ENCODE assay signal across 8 mouse cellular contexts in genomic region chr11:4001603-4002002, GRCm38 (mm10). TPM values are rescaled to one million over a fixed set of nuclear protein-coding genes. Genes with fewer than 3 reads are reported as not detected.
A peak's percentile ranks its signal among the peaks of the same experiment; 100 is the strongest.
DNase-seq lines count a peak whose midpoint lies in the region; ATAC-seq and TF ChIP-seq lines count a peak whose summit lies in the region.

No protein-coding gene starts in this region.

- no peak overlapping the region for H3K27ac ChIP-seq in forebrain, embryonic 11.5 days (ENCODE audit: low read depth, low read length)
- H3K27ac ChIP-seq in forebrain, embryonic 16.5 days (ENCODE audit: low read length) = no peak overlapping the region
- H3K27ac ChIP-seq in MEL (ENCODE audit: control insufficient read depth, low read depth, low read length) = no peak overlapping the region
- no peak overlapping the region for H3K27ac ChIP-seq in spleen, adult 2 months (ENCODE audit: insufficient read depth, low read length)

- H3K4me2 ChIP-seq in forebrain, embryonic 11.5 days (ENCODE audit: low read depth, low read length, severe bottlenecking) = no peak overlapping the region
- H3K4me2 ChIP-seq in forebrain, embryonic 16.5 days (ENCODE audit: low read length) = no peak overlapping the region

- ATAC-seq in forebrain, embryonic 11.5 days (replicated peaks; ENCODE audit: low FRiP score) = no peak
- ATAC-seq in forebrain, embryonic 16.5 days = no peak
- ATAC-seq in granulocyte monocyte progenitor cell, adult 5-6 weeks (replicated peaks; ENCODE audit: poor library complexity, severe bottlenecking) = peak; percentile 67

- no peak overlapping the region for H3K9ac ChIP-seq in forebrain, embryonic 11.5 days (ENCODE audit: low read length)
- no peak overlapping the region for H3K9ac ChIP-seq in forebrain, embryonic 16.5 days (replicated peaks; ENCODE audit: low read depth, low read length)
- no peak overlapping the region for H3K9ac ChIP-seq in MEL (ENCODE audit: control insufficient read depth, low read depth, low read length, poor library complexity, severe bottlenecking)

- no peaks in the 10 kb centered on the region for H3K9me3 ChIP-seq in forebrain, embryonic 11.5 days (ENCODE audit: control insufficient read depth, low read length)
- no peaks in the 10 kb centered on the region for H3K9me3 ChIP-seq in forebrain, embryonic 16.5 days (ENCODE audit: control insufficient read depth, low read length)
- no peaks in the 10 kb centered on the region for H3K9me3 ChIP-seq in MEL (replicated peaks; ENCODE audit: insufficient read depth, low read length)

- H3K4me3 ChIP-seq in forebrain, embryonic 11.5 days (ENCODE audit: low read depth, low read length) = no peak overlapping the region
- no peak overlapping the region for H3K4me3 ChIP-seq in forebrain, embryonic 16.5 days (replicated peaks; ENCODE audit: low read length)
- H3K4me3 ChIP-seq in MEL (ENCODE audit: control insufficient read depth in 1 of 2, insufficient read depth in 1 of 2, low read depth in 2 of 2, low read length in 2 of 2) = no peak overlapping the region
- no peak overlapping the region for H3K4me3 ChIP-seq in spleen, adult 2 months (ENCODE audit: extremely low read depth, insufficient read depth, insufficient read length)

- peaks cover 4% of the 10 kb centered on the region; the same call in 1 of the 2 replicates for H3K4me1 ChIP-seq in forebrain, embryonic 11.5 days (replicated peaks; ENCODE audit: control insufficient read depth, insufficient read depth, low read length)
- H3K4me1 ChIP-seq in forebrain, embryonic 16.5 days (replicated peaks; ENCODE audit: control insufficient read depth, insufficient read depth, low read length) = 0 out of 2 replicates have a peak, but pooled peaks cover 3% of the 10 kb centered on the region
- H3K4me1 ChIP-seq in MEL (ENCODE audit: control insufficient read depth in 1 of 2, insufficient read depth in 2 of 2, low read length in 2 of 2) = no peaks in the 10 kb centered on the region
- H3K4me1 ChIP-seq in spleen, adult 2 months (ENCODE audit: control insufficient read depth, insufficient read depth, insufficient read length) = no peaks in the 10 kb centered on the region

- 10% methylated on average over 5 of the region's 5 CpGs for WGBS in forebrain, embryonic 11.5 days
- 3% methylated on average over 5 of the region's 5 CpGs for WGBS in forebrain, embryonic 16.5 days
- WGBS in spleen, adult 2 months = 6% methylated on average over 5 of the region's 5 CpGs

- peak; percentile 88 to 97 (median 95) for TF ChIP-seq CTCF in MEL (IDR thresholded peaks at IDR 0.05 in 2 of 3, conservative IDR thresholded peaks at IDR 0.05 in 1 of 3; ENCODE audit: control insufficient read depth in 1 of 3, insufficient read depth in 1 of 3, low read depth in 2 of 3, low read length in 3 of 3, poor library complexity in 1 of 3, severe bottlenecking in 1 of 3)
- peak; percentile 58; the same call in 1 of the 2 replicates for TF ChIP-seq CTCF in spleen, adult 2 months (IDR thresholded peaks at IDR 0.05; ENCODE audit: extremely low read depth, insufficient read depth, insufficient read length, insufficient replicate concordance)

- H3K36me3 ChIP-seq in forebrain, embryonic 11.5 days (ENCODE audit: control insufficient read depth, insufficient read depth, low read length) = no peaks in the 10 kb centered on the region
- H3K36me3 ChIP-seq in forebrain, embryonic 16.5 days (ENCODE audit: control insufficient read depth, insufficient read depth) = no peaks in the 10 kb centered on the region
- H3K36me3 ChIP-seq in MEL (ENCODE audit: control insufficient read depth in 1 of 2, insufficient read depth in 2 of 2, low read length in 2 of 2) = no peaks in the 10 kb centered on the region
- H3K36me3 ChIP-seq in spleen, adult 2 months (ENCODE audit: control insufficient read depth, insufficient read depth, low read length) = no peaks in the 10 kb centered on the region

- H3K27me3 ChIP-seq in forebrain, embryonic 11.5 days (ENCODE audit: control insufficient read depth, insufficient read depth, low read length) = peaks cover 29% of the 10 kb centered on the region
- peaks cover 26% of the 10 kb centered on the region for H3K27me3 ChIP-seq in forebrain, embryonic 16.5 days (replicated peaks; ENCODE audit: control insufficient read depth, insufficient read depth, low read length)
- no peaks in the 10 kb centered on the region; a peak in 1 of 4 replicates for H3K27me3 ChIP-seq in MEL (ENCODE audit: control insufficient read depth in 1 of 2, insufficient read depth in 2 of 2, low read length in 2 of 2)
- 0 out of 2 replicates have a peak, but pooled peaks cover 4% of the 10 kb centered on the region for H3K27me3 ChIP-seq in spleen, adult 2 months (ENCODE audit: control insufficient read depth, insufficient read depth, low read length)

- peak; percentile 80 for TF ChIP-seq RAD21 in MEL (IDR thresholded peaks at IDR 0.05; ENCODE audit: low read depth, low read length)

- no peaks in the 10 kb centered on the region for H3K79me2 ChIP-seq in MEL (ENCODE audit: control insufficient read depth, insufficient read depth, low read length, poor library complexity)

- no peak for TF ChIP-seq EP300 in MEL (IDR thresholded peaks at IDR 0.05; ENCODE audit: low read depth in 1 of 2, low read length in 2 of 2)

- no peak for TF ChIP-seq POLR2A in MEL (IDR thresholded peaks at IDR 0.05; ENCODE audit: control insufficient read depth in 1 of 2, insufficient read depth in 1 of 2, low read depth in 1 of 2, low read length in 2 of 2, poor library complexity in 1 of 2)
- no peak for TF ChIP-seq POLR2A in spleen, adult 2 months (IDR thresholded peaks at IDR 0.05; ENCODE audit: low read depth, low read length)

- peak; percentile 85 for DNase-seq in forebrain, embryonic 11.5 days (ENCODE audit: low spot score)
- peak; percentile 83 for DNase-seq in MEL (ENCODE audit: low read depth, low spot score)
- peak; percentile 18 for DNase-seq in cerebellum, adult 9-10 months
- peak; percentile 59 to 83 for DNase-seq in layer of hippocampus, postnatal 25 days (ENCODE audit: extremely low spot score in 1 of 2, low spot score in 1 of 2)
- peak; percentile 73 for DNase-seq in mesoderm, embryonic 11.5 days (ENCODE audit: low read depth, low spot score)
- peak; percentile 18 to 38 for DNase-seq in spleen, adult 2 months (ENCODE audit: low read depth in 1 of 2, low spot score in 2 of 2)

TF ChIP-seq in MEL, 35 proteins besides CTCF, POLR2A, EP300 and RAD21 (continues in another document):
- TF ChIP-seq CHD1 (IDR thresholded peaks at IDR 0.05; ENCODE audit: low read depth, low read length) = no peak
- TF ChIP-seq ZMIZ1 (IDR thresholded peaks at IDR 0.05; ENCODE audit: low read depth, low read length) = no peak
- TF ChIP-seq NRF1 (IDR thresholded peaks at IDR 0.05; ENCODE audit: insufficient read depth, low read depth, low read length, poor library complexity, severe bottlenecking) = peak; percentile 15; the same call in 1 of the 2 replicates
- no peak for TF ChIP-seq SIN3A (IDR thresholded peaks at IDR 0.05; ENCODE audit: low read length)
- peak; percentile 95 for TF ChIP-seq SMC3 (IDR thresholded peaks at IDR 0.05; ENCODE audit: low read depth, low read length)

RNA-seq across cellular contexts. Expression of gene Gal3st1, which starts 18.2 kb away (rescaled TPM):
- 0.41 and 0.57 TPM in 2 replicates for polyA plus RNA-seq in forebrain, embryonic 11.5 days (2014; fragmentation: Nextera tagmentation; extraction: Ambion mirVana)
- 1.6 and 2.6 TPM in 2 replicates for polyA plus RNA-seq in forebrain, embryonic 16.5 days (2015; fragmentation: Nextera tagmentation; extraction: Ambion mirVana)
- total RNA-seq in MEL (2012; rRNA removed) = 0.12 and 0.20 TPM in 2 replicates
- under 1 TPM in 1 of 2 experiments, not detected in 1; 0.07 TPM for polyA plus RNA-seq in MEL (2012; ENCODE audit: insufficient read depth in 1 of 2, insufficient read length in 2 of 2, low read depth in 1 of 2, low replicate concordance in 2 of 2, missing spikeins in 1 of 2)
- total RNA-seq in granulocyte monocyte progenitor cell, adult 5-6 weeks (2014; fragmentation: Nextera tagmentation) = 0.21 and 1.3 TPM in 2 replicates
- total RNA-seq in granulocyte monocyte progenitor cell, adult 5-6 weeks (2017) = 0.62 and 1.0 TPM in 2 replicates
- total RNA-seq in layer of hippocampus, postnatal 25 days (2021) = 10 to 100 TPM; 22.4 to 22.8 TPM
- 0.34 and 0.63 TPM in 2 replicates for polyA plus RNA-seq in spleen, adult 2 months (2012; rRNA removed)

RNA-seq across cellular contexts. Expression of gene 4930556J24Rik, which starts 25.0 kb away (rescaled TPM):
- polyA plus RNA-seq in forebrain, embryonic 11.5 days (2014; fragmentation: Nextera tagmentation; extraction: Ambion mirVana) = 0.31 TPM in 1 of 2 replicates, not detected in the other
- 0.21 and 0.30 TPM in 2 replicates for polyA plus RNA-seq in forebrain, embryonic 16.5 days (2015; fragmentation: Nextera tagmentation; extraction: Ambion mirVana)
- 0.31 and 0.39 TPM in 2 replicates for total RNA-seq in MEL (2012; rRNA removed)
- under 1 TPM in 1 of 2 experiments, not detected in 1; 0.47 TPM for polyA plus RNA-seq in MEL (2012; ENCODE audit: insufficient read depth in 1 of 2, insufficient read length in 2 of 2, low read depth in 1 of 2, low replicate concordance in 2 of 2, missing spikeins in 1 of 2)
- not detected in 2 replicates for total RNA-seq in granulocyte monocyte progenitor cell, adult 5-6 weeks (2014; fragmentation: Nextera tagmentation)
- not detected in 2 replicates for total RNA-seq in granulocyte monocyte progenitor cell, adult 5-6 weeks (2017)
- total RNA-seq in layer of hippocampus, postnatal 25 days (2021) = under 1 TPM in 1 of 2 experiments, not detected in 1; 0.22 TPM
- not detected in 2 replicates for polyA plus RNA-seq in spleen, adult 2 months (2012; rRNA removed)

RNA-seq across cellular contexts. Expression of gene Sec14l4, which starts 29.7 kb away (rescaled TPM):
- 0.29 TPM in 1 of 2 replicates, not detected in the other for polyA plus RNA-seq in forebrain, embryonic 11.5 days (2014; fragmentation: Nextera tagmentation; extraction: Ambion mirVana)
- not detected in 2 replicates for polyA plus RNA-seq in forebrain, embryonic 16.5 days (2015; fragmentation: Nextera tagmentation; extraction: Ambion mirVana)
- total RNA-seq in MEL (2012; rRNA removed) = not detected in 2 replicates
- polyA plus RNA-seq in MEL (2012; ENCODE audit: insufficient read depth in 1 of 2, insufficient read length in 2 of 2, low read depth in 1 of 2, low replicate concordance in 2 of 2, missing spikeins in 1 of 2) = not detected
- not detected in 2 replicates for total RNA-seq in granulocyte monocyte progenitor cell, adult 5-6 weeks (2014; fragmentation: Nextera tagmentation)
- not detected in 2 replicates for total RNA-seq in granulocyte monocyte progenitor cell, adult 5-6 weeks (2017)
- under 1 TPM; 0.17 to 0.19 TPM for total RNA-seq in layer of hippocampus, postnatal 25 days (2021)
- 0.07 and 0.22 TPM in 2 replicates for polyA plus RNA-seq in spleen, adult 2 months (2012; rRNA removed)

RNA-seq across cellular contexts. Expression of gene Pes1, which starts 37.8 kb away (rescaled TPM):
- polyA plus RNA-seq in forebrain, embryonic 11.5 days (2014; fragmentation: Nextera tagmentation; extraction: Ambion mirVana) = 82.9 and 90.4 TPM in 2 replicates
- 73.4 and 75.5 TPM in 2 replicates for polyA plus RNA-seq in forebrain, embryonic 16.5 days (2015; fragmentation: Nextera tagmentation; extraction: Ambion mirVana)
- 224 and 240 TPM in 2 replicates for total RNA-seq in MEL (2012; rRNA removed)
- 100 to 1,000 TPM; 301 to 498 TPM for polyA plus RNA-seq in MEL (2012; ENCODE audit: insufficient read depth in 1 of 2, insufficient read length in 2 of 2, low read depth in 1 of 2, low replicate concordance in 2 of 2, missing spikeins in 1 of 2)
- 69.2 and 87.0 TPM in 2 replicates for total RNA-seq in granulocyte monocyte progenitor cell, adult 5-6 weeks (2014; fragmentation: Nextera tagmentation)
- total RNA-seq in granulocyte monocyte progenitor cell, adult 5-6 weeks (2017) = 124 and 182 TPM in 2 replicates
- total RNA-seq in layer of hippocampus, postnatal 25 days (2021) = 10 to 100 TPM; 41.8 to 46.5 TPM
- 33.6 and 35.5 TPM in 2 replicates for polyA plus RNA-seq in spleen, adult 2 months (2012; rRNA removed)

Comparison
In these comparisons a context has a peak if more than half of its experiments do, and no peak if none do; other contexts are left out.
1. DNase-seq: peak in every context shown above with its lines; median percentile 85 in forebrain, embryonic 11.5 days; 83 in MEL; 73 in mesoderm, embryonic 11.5 days; 71 in layer of hippocampus, postnatal 25 days; 28 in spleen, adult 2 months; 18 in cerebellum, adult 9-10 months.